Mouse (Mus musculus): ENCODE measurements around the gene Apopt1. TPM values are rescaled to one million over a fixed set of nuclear protein-coding genes. Genes with fewer than 3 reads are reported as not detected.

Gene Apopt1
- polyA plus RNA-seq, 1 experiment from 2014 or later, result 52.5 TPM

DNA sequence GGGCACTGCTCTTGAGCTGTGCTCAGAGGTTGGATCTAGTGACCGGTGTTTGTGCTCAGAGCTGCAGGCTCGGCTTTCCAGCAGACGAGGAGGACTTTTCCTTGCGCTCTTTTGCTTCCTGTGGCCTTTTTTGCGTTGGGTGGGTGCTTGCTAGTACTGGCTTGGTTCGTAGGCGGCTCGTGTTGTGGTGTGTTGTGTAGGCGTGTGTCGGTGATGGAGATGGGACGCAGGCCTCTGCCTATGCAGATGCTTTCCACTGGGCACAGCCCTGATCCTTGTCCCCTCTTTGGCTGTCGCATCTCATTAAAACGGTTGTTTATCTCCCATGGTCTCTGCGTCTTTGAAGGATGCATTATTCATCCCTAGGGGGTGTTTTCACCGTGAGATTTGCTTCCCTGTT is 61.8 kb downstream of the Apopt1 start:
- 74% methylated on average over 15 of the region's 15 CpGs for WGBS
- H3K36me3 ChIP-seq (ENCODE audit: control insufficient read depth, insufficient read depth, low read length), result peaks cover 31% of the 10 kb centered on the region
- H3K4me1 ChIP-seq (replicated peaks; ENCODE audit: control insufficient read depth, insufficient read depth, low read length), result no peaks in the 10 kb centered on the region

DNA sequence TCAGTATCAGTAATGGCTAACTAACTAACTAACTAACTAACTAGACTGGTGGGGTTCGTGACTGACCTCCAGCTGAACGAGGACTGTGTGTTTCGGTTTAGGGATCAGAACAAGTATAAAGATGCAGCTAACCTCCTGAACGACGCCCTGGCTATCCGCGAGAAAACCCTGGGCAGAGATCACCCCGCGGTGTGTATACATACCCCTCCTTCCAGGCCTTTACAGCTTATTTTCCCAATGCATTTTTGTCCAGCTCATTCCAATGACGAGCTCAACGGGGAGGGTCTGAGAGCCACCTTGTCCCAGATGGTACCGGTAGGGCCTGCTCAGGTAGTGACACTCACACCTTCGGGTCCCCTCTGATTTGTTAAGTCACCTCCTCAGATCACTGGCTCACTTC is 64.9 kb downstream of the Apopt1 start:
- H3K9me3 ChIP-seq (ENCODE audit: control insufficient read depth, low read length), result no peaks in the 10 kb centered on the region
- H3K4me1 ChIP-seq (replicated peaks; ENCODE audit: control insufficient read depth, insufficient read depth, low read length), result no peaks in the 10 kb centered on the region
- no peaks in the 10 kb centered on the region for H3K27me3 ChIP-seq (ENCODE audit: control insufficient read depth, insufficient read depth, low read length)
- WGBS, result 94% methylated on average over 13 of the region's 13 CpGs
- H3K27ac ChIP-seq (ENCODE audit: low read depth, low read length), result no peak overlapping the region
- H3K36me3 ChIP-seq (ENCODE audit: control insufficient read depth, insufficient read depth, low read length), result peaks cover 38% of the 10 kb centered on the region
- no peak overlapping the region for H3K9ac ChIP-seq (ENCODE audit: low read depth, low read length)
- DNase-seq (ENCODE audit: low spot score), result no peak
- no peak for ATAC-seq (ENCODE audit: low FRiP score)
- no peak overlapping the region for H3K4me2 ChIP-seq (replicated peaks; ENCODE audit: low read depth, low read length)
- no peak overlapping the region for H3K4me3 ChIP-seq (ENCODE audit: low read depth, low read length)

More for the DNA sequence above, 61.8 kb downstream of the Apopt1 start:
- Histone ChIP-seq H3K9me3 (ENCODE audit: control insufficient read depth, low read length) (no peaks in the 10 kb centered on the region), H3K9ac (ENCODE audit: low read depth, low read length) (no peak overlapping the region), H3K27ac (ENCODE audit: low read depth, low read length) (no peak overlapping the region), H3K4me2 (replicated peaks; ENCODE audit: low read depth, low read length) (no peak overlapping the region), H3K27me3 (ENCODE audit: control insufficient read depth, insufficient read depth, low read length) (no peaks in the 10 kb centered on the region), H3K4me3 (ENCODE audit: low read depth, low read length) (no peak overlapping the region)
- ATAC-seq (ENCODE audit: low FRiP score) (no peak), DNase-seq (ENCODE audit: low spot score) (no peak)

DNA sequence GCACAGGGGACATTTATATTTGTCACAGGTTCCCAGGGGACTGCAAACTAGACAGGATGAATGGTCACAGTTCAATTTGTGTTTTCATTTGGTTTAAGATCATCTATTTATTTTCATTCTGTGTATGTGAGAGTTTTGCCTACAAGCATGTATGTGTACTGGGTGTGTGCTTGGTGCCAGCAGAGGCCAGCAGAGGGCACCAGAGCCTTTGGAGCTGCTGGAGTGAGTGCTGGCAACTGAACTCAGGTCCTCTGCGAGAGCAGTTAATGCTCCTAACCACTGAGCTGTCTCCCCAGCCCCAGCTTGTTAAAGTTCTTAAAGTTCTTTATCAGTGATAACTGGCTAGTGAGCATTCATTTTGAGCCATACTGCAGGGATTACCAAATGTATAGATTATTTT is 66.5 kb downstream of the Apopt1 start:
- ATAC-seq (ENCODE audit: low FRiP score), result no peak
- Histone ChIP-seq H3K9ac (ENCODE audit: low read depth, low read length) (no peak overlapping the region), H3K4me3 (ENCODE audit: low read depth, low read length) (no peak overlapping the region), H3K4me2 (replicated peaks; ENCODE audit: low read depth, low read length) (no peak overlapping the region), H3K36me3 (ENCODE audit: control insufficient read depth, insufficient read depth, low read length) (peaks cover 36% of the 10 kb centered on the region), H3K27ac (ENCODE audit: low read depth, low read length) (no peak overlapping the region), H3K4me1 (replicated peaks; ENCODE audit: control insufficient read depth, insufficient read depth, low read length) (no peaks in the 10 kb centered on the region), H3K27me3 (ENCODE audit: control insufficient read depth, insufficient read depth, low read length) (no peaks in the 10 kb centered on the region), H3K9me3 (ENCODE audit: control insufficient read depth, low read length) (no peaks in the 10 kb centered on the region)
- WGBS, result 100% methylated on average over 1 of the region's 1 CpGs
- no peak for DNase-seq (ENCODE audit: low spot score)

DNA sequence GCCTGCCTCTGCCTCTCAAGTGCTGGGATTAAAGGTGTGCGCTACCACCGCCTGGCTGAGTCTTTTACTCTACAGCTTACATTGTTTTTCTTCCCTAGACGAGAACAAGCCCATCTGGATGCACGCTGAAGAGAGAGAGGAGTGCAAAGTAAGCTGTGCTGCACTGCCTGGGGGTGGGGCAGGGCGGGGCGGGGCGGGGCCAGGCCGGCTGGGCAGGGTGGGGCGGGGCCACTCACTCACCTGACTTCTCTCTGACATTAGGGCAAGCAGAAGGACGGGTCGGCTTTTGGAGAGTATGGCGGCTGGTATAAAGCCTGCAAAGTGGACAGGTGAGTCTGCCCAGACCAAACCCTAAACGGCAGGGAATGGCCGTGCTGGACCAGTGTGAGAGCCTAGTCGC is 72.1 kb downstream of the Apopt1 start:
- DNase-seq (ENCODE audit: low spot score) (no peak), ATAC-seq (ENCODE audit: low FRiP score) (no peak)
- Histone ChIP-seq H3K4me1 (replicated peaks; ENCODE audit: control insufficient read depth, insufficient read depth, low read length) (no peaks in the 10 kb centered on the region), H3K36me3 (ENCODE audit: control insufficient read depth, insufficient read depth, low read length) (peaks cover 24% of the 10 kb centered on the region; the same call in 1 of the 2 replicates), H3K9me3 (ENCODE audit: control insufficient read depth, low read length) (no peaks in the 10 kb centered on the region), H3K9ac (ENCODE audit: low read depth, low read length) (no peak overlapping the region), H3K4me3 (ENCODE audit: low read depth, low read length) (no peak overlapping the region), H3K27me3 (ENCODE audit: control insufficient read depth, insufficient read depth, low read length) (no peaks in the 10 kb centered on the region), H3K27ac (ENCODE audit: low read depth, low read length) (no peak overlapping the region), H3K4me2 (replicated peaks; ENCODE audit: low read depth, low read length) (no peak overlapping the region)
- WGBS, result 77% methylated on average over 15 of the region's 15 CpGs

DNA sequence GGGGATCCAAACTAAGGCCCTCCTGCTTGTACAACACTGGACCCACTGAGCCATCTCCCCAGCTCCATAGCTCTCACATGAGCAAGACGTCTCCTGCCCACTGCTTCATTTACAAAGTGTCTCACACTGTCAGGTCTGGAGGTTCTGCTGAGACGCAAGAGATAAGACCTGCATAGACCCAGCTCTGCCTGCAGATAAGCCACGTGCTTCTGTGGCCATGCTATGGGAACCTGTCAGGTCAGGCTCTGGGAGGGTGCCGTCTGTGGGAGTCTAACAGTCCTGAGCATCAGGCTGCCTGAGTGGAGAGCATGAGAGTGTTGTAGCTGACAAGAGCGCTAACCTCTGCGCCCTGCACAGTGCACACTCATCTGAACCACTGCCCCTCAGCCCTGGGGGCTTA is 74.0 kb downstream of the Apopt1 start:
- Histone ChIP-seq H3K27me3 (ENCODE audit: control insufficient read depth, insufficient read depth, low read length) (no peaks in the 10 kb centered on the region), H3K9ac (ENCODE audit: low read depth, low read length) (no peak overlapping the region), H3K4me1 (replicated peaks; ENCODE audit: control insufficient read depth, insufficient read depth, low read length) (no peaks in the 10 kb centered on the region), H3K4me3 (ENCODE audit: low read depth, low read length) (no peak overlapping the region), H3K27ac (ENCODE audit: low read depth, low read length) (no peak overlapping the region), H3K4me2 (replicated peaks; ENCODE audit: low read depth, low read length) (no peak overlapping the region), H3K36me3 (ENCODE audit: control insufficient read depth, insufficient read depth, low read length) (peaks cover 23% of the 10 kb centered on the region; the same call in 1 of the 2 replicates), H3K9me3 (ENCODE audit: control insufficient read depth, low read length) (no peaks in the 10 kb centered on the region)
- 93% methylated on average over 6 of the region's 6 CpGs for WGBS
- DNase-seq (ENCODE audit: low spot score) (no peak), ATAC-seq (ENCODE audit: low FRiP score) (no peak)

DNA sequence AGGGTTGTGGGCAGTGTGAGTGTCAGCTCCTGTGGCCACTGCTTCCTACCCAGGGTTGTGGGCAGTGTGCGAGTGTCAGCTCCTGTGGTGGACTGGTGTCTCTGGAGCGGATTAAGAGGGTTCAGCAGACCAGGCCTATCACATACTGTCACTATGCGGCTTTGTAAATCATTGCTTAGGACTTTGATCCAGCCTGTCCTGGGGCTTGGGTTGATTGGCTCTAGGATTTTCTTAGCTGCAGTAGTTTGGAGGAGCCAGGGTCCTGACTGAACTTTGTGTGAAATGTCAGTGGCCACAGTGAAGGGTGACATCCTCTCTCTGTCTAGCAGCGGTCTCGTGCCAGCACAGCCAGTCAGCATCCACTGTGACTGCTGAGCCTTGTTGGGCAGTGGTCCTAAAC is 77.0 kb downstream of the Apopt1 start:
- ATAC-seq (ENCODE audit: low FRiP score) (no peak), DNase-seq (ENCODE audit: low spot score) (no peak)
- peaks cover 20% of the 10 kb centered on the region; the same call in 1 of the 2 replicates for H3K36me3 ChIP-seq (ENCODE audit: control insufficient read depth, insufficient read depth, low read length)
- H3K4me3 ChIP-seq (ENCODE audit: low read depth, low read length), result no peak overlapping the region
- WGBS, result 97% methylated on average over 5 of the region's 5 CpGs
- no peak overlapping the region for H3K4me2 ChIP-seq (replicated peaks; ENCODE audit: low read depth, low read length)
- H3K27me3 ChIP-seq (ENCODE audit: control insufficient read depth, insufficient read depth, low read length), result no peaks in the 10 kb centered on the region
- no peak overlapping the region for H3K27ac ChIP-seq (ENCODE audit: low read depth, low read length)
- no peak overlapping the region for H3K9ac ChIP-seq (ENCODE audit: low read depth, low read length)
- H3K4me1 ChIP-seq (replicated peaks; ENCODE audit: control insufficient read depth, insufficient read depth, low read length), result no peaks in the 10 kb centered on the region
- no peaks in the 10 kb centered on the region for H3K9me3 ChIP-seq (ENCODE audit: control insufficient read depth, low read length)

DNA sequence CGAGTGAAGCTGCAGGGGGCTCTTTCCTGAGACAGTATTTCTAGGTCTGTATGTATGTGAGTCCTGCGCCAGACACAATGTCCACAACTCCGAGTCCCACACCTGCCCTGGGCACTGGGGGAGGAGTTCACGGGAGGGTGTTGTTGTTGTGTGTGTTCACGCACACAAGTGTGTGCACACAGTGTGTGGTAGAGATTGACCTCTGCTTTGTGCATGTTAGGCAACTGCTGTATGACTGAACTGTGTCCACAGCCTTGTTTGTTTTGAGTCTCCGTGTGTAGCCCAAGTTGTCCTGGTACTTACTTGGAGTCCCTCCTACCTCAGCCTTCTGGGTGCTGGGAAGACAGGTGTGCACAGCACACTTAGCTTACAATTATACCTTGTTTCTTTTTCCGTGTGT is 77.6 kb downstream of the Apopt1 start:
- ATAC-seq (ENCODE audit: low FRiP score), result no peak
- no peak for DNase-seq (ENCODE audit: low spot score)
- Histone ChIP-seq H3K4me2 (replicated peaks; ENCODE audit: low read depth, low read length) (no peak overlapping the region), H3K4me3 (ENCODE audit: low read depth, low read length) (no peak overlapping the region), H3K27ac (ENCODE audit: low read depth, low read length) (no peak overlapping the region), H3K36me3 (ENCODE audit: control insufficient read depth, insufficient read depth, low read length) (peaks cover 22% of the 10 kb centered on the region; the same call in 1 of the 2 replicates), H3K27me3 (ENCODE audit: control insufficient read depth, insufficient read depth, low read length) (no peaks in the 10 kb centered on the region), H3K9ac (ENCODE audit: low read depth, low read length) (no peak overlapping the region), H3K4me1 (replicated peaks; ENCODE audit: control insufficient read depth, insufficient read depth, low read length) (no peaks in the 10 kb centered on the region), H3K9me3 (ENCODE audit: control insufficient read depth, low read length) (no peaks in the 10 kb centered on the region)
- 90% methylated on average over 7 of the region's 7 CpGs for WGBS

DNA sequence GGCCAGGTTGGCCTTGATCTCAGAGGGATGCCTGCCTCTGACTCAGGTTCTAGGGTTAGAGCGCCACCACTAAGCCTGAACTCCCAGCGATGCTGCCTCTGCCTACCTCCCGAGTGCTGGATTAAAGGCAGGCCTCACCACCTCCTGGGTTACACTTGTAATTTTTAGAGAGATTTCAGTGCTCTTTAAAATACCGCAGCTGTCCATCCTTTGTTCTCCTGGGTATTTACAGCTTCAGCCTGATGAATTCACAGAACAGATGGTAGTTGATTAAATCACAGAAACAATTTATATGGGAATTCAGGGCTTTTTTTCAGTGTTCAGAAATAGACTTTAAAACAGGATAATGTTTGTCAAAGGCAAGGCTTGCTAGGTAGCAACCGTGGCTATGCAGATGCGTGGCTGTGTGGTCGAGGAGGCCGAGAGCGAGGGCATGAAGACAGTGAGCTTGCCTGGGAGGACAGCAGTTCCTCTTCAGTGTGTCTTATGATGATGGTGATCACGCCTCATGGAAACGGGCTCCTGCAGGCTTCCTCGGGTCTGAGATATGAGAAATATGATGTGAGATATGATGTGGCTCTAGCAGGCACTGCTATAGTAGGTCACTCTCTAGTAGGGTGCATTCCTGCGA is 78.5 kb downstream of the Apopt1 start:
- H3K4me3 ChIP-seq (ENCODE audit: low read depth, low read length), result no peak overlapping the region
- H3K27me3 ChIP-seq (ENCODE audit: control insufficient read depth, insufficient read depth, low read length), result no peaks in the 10 kb centered on the region
- no peak overlapping the region for H3K27ac ChIP-seq (ENCODE audit: low read depth, low read length)
- H3K9ac ChIP-seq (ENCODE audit: low read depth, low read length), result no peak overlapping the region
- no peak for ATAC-seq (ENCODE audit: low FRiP score)
- DNase-seq (ENCODE audit: low spot score), result no peak
- no peak overlapping the region for H3K4me2 ChIP-seq (replicated peaks; ENCODE audit: low read depth, low read length)
- H3K36me3 ChIP-seq (ENCODE audit: control insufficient read depth, insufficient read depth, low read length), result peaks cover 25% of the 10 kb centered on the region; the same call in 1 of the 2 replicates
- no peaks in the 10 kb centered on the region for H3K9me3 ChIP-seq (ENCODE audit: control insufficient read depth, low read length)
- no peaks in the 10 kb centered on the region for H3K4me1 ChIP-seq (replicated peaks; ENCODE audit: control insufficient read depth, insufficient read depth, low read length)
- 91% methylated on average over 13 of the region's 13 CpGs for WGBS

DNA sequence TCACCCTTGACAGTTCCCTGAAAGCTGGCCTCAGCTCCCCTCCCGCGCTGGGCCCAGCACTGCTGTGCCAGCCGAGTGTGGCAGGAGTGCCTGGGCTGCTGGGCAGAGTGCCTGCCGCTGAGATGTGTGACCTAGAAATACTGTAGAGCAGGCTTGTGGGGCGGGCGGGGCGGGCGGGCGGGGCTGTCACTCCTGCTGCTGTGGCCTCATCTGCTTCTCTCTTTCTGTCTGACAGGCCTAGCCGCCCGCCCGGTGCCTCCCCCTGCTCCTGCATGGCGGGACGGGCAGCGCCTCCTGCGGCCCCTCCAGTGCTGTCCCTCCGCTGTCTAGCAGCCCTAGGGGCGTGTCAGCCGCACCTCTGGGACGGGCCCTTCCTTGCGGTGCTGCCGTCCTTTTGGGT is 81.0 kb downstream of the Apopt1 start:
- H3K36me3 ChIP-seq (ENCODE audit: control insufficient read depth, insufficient read depth, low read length), result 0 out of 2 replicates have a peak, but pooled peaks cover 11% of the 10 kb centered on the region
- WGBS, result 81% methylated on average over 18 of the region's 22 CpGs
- H3K9me3 ChIP-seq (ENCODE audit: control insufficient read depth, low read length), result no peaks in the 10 kb centered on the region
- H3K27me3 ChIP-seq (ENCODE audit: control insufficient read depth, insufficient read depth, low read length), result no peaks in the 10 kb centered on the region
- ATAC-seq (ENCODE audit: low FRiP score) (no peak), DNase-seq (ENCODE audit: low spot score) (no peak)
- H3K27ac ChIP-seq (ENCODE audit: low read depth, low read length), result no peak overlapping the region
- no peak overlapping the region for H3K9ac ChIP-seq (ENCODE audit: low read depth, low read length)
- no peak overlapping the region for H3K4me3 ChIP-seq (ENCODE audit: low read depth, low read length)
- H3K4me2 ChIP-seq (replicated peaks; ENCODE audit: low read depth, low read length), result no peak overlapping the region
- H3K4me1 ChIP-seq (replicated peaks; ENCODE audit: control insufficient read depth, insufficient read depth, low read length), result no peaks in the 10 kb centered on the region
